Mouse (Mus musculus) embryonic facial prominence, embryonic 14.5 days (tissue): ENCODE measurements at regions not wholly inside any gene's neighbourhood (a gene's known extent, or its start where the extent isn't known, plus 50 kb on each side); places are given as distances from the start of the nearest gene placed in this dataset.

Source experiments
- ATAC-seq: fragments of 200-750 bp; cut with Nextera tagmentation; 2 replicates; pipeline ENCODE4 v1.8.0; 2017; ENCODE audit warnings: low read depth, moderate number of reproducible peaks, moderate TSS enrichment
- DNase-seq: peaks from one replicate; pipeline ENCODE4 v3.0.0-alpha.2; 2015; ENCODE audit warnings: low spot score
- H3K27ac ChIP-seq: fragments of 300-500 bp; sonication (generic); replicated peaks from 2 replicates; pipeline ENCODE4 v1.5.1; 2014; ENCODE audit warnings: low read depth, mild to moderate bottlenecking, low read length, moderate library complexity
- H3K27me3 ChIP-seq: fragments of 300-500 bp; sonication (generic); replicated peaks from 2 replicates; pipeline ENCODE4 v1.6.1; 2014; ENCODE audit warnings: low read length; ENCODE audit not compliant: control insufficient read depth, insufficient read depth
- H3K36me3 ChIP-seq: fragments of 300-500 bp; sonication (generic); 2 replicates; pipeline ENCODE4 v1.6.1; 2014; ENCODE audit warnings: low read length, mixed read lengths; ENCODE audit not compliant: control insufficient read depth, insufficient read depth
- H3K4me1 ChIP-seq: fragments of 300-500 bp; sonication (generic); 2 replicates; pipeline ENCODE4 v1.6.1; 2014; ENCODE audit warnings: antibody characterized with exemption, low read length; ENCODE audit not compliant: control insufficient read depth, insufficient read depth
- H3K4me2 ChIP-seq: fragments of 300-500 bp; sonication (generic); 2 replicates; pipeline ENCODE4 v1.6.1; 2014; ENCODE audit warnings: low read depth, mild to moderate bottlenecking, low read length, moderate library complexity, mixed read lengths
- H3K4me3 ChIP-seq: fragments of 300-500 bp; sonication (generic); 2 replicates; pipeline ENCODE4 v1.5.1; 2014; ENCODE audit warnings: low read depth, mild to moderate bottlenecking, low read length
- H3K9ac ChIP-seq: fragments of 300-500 bp; sonication (generic); 2 replicates; pipeline ENCODE4 v1.6.1; 2014; ENCODE audit warnings: low read depth, mild to moderate bottlenecking, low read length, moderate library complexity, mixed read lengths
- H3K9me3 ChIP-seq: fragments of 300-500 bp; sonication (generic); 2 replicates; pipeline ENCODE4 v1.6.1; 2016; ENCODE audit warnings: low read length; ENCODE audit not compliant: control insufficient read depth
- WGBS: fragments of 180-500 bp; shearing (Covaris S2); extraction: QIAGEN DNeasy Blood & Tissue Kit; methylation state at CpG from one replicate; pipeline ENCODE4 v1.1.7; 2014; 5-methylcytosine and 5-hydroxymethylcytosine counted together

DNA sequence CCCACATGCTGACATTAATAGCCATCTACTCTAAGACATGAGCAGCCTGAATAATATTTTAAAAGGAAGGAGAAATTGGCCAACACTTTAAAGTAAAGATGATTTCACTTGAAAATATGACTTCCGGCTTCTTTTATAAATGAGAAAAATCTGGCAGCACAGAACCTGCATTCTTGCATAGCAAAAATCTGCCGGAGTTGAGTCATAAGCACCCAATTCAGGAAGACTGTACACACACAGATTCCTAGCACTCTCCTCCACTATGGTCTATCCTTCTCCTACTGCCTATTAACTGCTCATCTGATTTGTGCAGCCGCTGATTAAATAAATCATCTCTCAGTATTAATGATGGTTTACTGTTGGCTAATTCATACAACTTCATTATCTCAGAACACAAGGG, 356.9 kb downstream of the Dthd1 start:
- no peaks in the 10 kb centered on the region for H3K27me3 ChIP-seq
- no peaks in the 10 kb centered on the region for H3K36me3 ChIP-seq
- no peaks in the 10 kb centered on the region for H3K4me1 ChIP-seq
- H3K4me3 ChIP-seq, result no peak overlapping the region
- no peak overlapping the region for H3K27ac ChIP-seq
- WGBS, result 85% methylated on average over 3 of the region's 3 CpGs
- no peaks in the 10 kb centered on the region for H3K9me3 ChIP-seq
- ATAC-seq (no peak), DNase-seq (no peak)
- no peak overlapping the region for H3K4me2 ChIP-seq
- H3K9ac ChIP-seq, result no peak overlapping the region

DNA sequence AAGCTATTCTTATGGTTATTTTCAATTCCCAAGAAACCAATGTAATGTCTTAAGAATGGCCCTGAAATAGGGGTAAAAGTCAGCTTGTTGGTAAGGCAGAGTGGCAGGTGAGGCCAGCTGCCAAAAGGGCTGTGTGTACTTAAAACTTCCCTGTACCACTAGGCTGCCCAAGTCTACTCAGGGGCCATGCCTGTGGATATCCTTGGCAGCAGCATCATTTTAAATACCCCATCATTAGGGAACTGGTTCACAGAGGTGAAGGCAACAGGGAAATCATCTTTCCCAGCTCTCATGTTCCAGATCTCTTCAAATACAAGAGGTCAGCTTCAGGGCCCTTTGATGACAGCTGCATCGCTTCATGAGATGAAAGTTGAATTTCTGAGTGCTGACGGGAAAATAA, 399.8 kb downstream of the Dthd1 start:
- Histone ChIP-seq H3K4me3 (no peak overlapping the region), H3K9me3 (no peaks in the 10 kb centered on the region), H3K4me1 (no peaks in the 10 kb centered on the region), H3K4me2 (no peak overlapping the region), H3K9ac (no peak overlapping the region), H3K27ac (no peak overlapping the region), H3K36me3 (no peaks in the 10 kb centered on the region), H3K27me3 (no peaks in the 10 kb centered on the region)
- ATAC-seq (no peak), DNase-seq (no peak)
- 61% methylated on average over 2 of the region's 2 CpGs for WGBS

DNA sequence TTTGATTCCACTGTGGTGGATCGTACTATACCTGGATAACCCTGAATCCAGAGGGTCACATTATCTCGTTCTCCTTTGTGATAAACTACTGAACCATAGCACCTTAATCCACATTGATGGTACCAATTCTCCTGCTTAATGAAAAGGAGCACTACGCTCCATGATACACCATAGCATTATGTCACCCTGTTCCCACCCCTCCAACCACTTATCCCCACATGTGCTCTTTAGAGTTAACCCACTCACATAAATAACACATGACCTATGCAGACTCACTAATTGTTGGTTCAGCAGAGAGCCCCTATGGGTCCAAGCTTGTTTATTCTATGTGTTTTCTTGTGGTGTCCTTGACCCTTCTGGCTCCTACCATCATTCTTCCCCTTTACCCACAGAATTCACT, 405.8 kb downstream of the Dthd1 start:
- H3K9me3 ChIP-seq, result no peaks in the 10 kb centered on the region
- no peaks in the 10 kb centered on the region for H3K27me3 ChIP-seq
- ATAC-seq (no peak), DNase-seq (no peak)
- WGBS, result 83% methylated on average over 3 of the region's 3 CpGs
- H3K36me3 ChIP-seq, result no peaks in the 10 kb centered on the region
- H3K4me2 ChIP-seq, result no peak overlapping the region
- H3K4me1 ChIP-seq, result no peaks in the 10 kb centered on the region
- no peak overlapping the region for H3K27ac ChIP-seq
- H3K4me3 ChIP-seq, result no peak overlapping the region
- H3K9ac ChIP-seq, result no peak overlapping the region

DNA sequence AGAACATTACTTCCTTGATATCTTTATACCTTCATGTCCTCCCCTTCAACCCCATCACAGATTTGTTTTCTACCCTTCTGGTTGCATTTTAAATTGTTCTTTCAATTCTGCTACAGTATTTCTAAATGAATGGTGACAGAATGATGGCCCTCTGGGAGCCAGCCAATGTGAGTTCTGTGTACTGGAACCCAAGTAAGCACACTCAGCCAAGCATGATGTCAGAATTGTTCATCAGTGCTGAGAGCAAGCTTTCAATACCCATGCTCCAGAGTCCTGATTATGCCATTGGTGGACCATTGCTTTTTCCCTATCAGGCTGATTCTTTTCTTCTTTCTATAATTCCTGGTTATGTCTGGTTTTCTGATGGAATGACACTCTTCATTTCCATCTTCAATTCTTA, 386.3 kb upstream of the Nwd2 start:
- Histone ChIP-seq H3K4me1 (no peaks in the 10 kb centered on the region), H3K9me3 (no peaks in the 10 kb centered on the region), H3K4me3 (no peak overlapping the region), H3K36me3 (no peaks in the 10 kb centered on the region), H3K27me3 (no peaks in the 10 kb centered on the region), H3K27ac (no peak overlapping the region), H3K9ac (no peak overlapping the region), H3K4me2 (no peak overlapping the region)
- ATAC-seq (no peak), DNase-seq (peak; percentile 19)
